Mouse (Mus musculus) forebrain, embryonic 16.5 days (tissue): ENCODE measurements around the gene Limk2. TPM values are rescaled to one million over a fixed set of nuclear protein-coding genes. Genes with fewer than 3 reads are reported as not detected.

Experiments
- ATAC-seq: fragments of 200-750 bp; cut with Nextera tagmentation; 2 replicates; pipeline ENCODE4 v1.8.0; 2017; ENCODE audit warnings: mild to moderate bottlenecking, moderate library complexity
- H3K27ac ChIP-seq: fragments of 300-500 bp; sonication (generic); 2 replicates; pipeline ENCODE4 v1.5.1; 2014; ENCODE audit warnings: low read length, control low read depth
- H3K27me3 ChIP-seq: fragments of 300-500 bp; sonication (generic); replicated peaks from 2 replicates; pipeline ENCODE4 v1.6.1; 2014; ENCODE audit warnings: low read length; ENCODE audit not compliant: control insufficient read depth, insufficient read depth
- H3K36me3 ChIP-seq: fragments of 300-500 bp; sonication (generic); 2 replicates; pipeline ENCODE4 v1.6.1; 2014; ENCODE audit not compliant: control insufficient read depth, insufficient read depth
- H3K4me1 ChIP-seq: fragments of 300-500 bp; sonication (generic); replicated peaks from 2 replicates; pipeline ENCODE4 v1.6.1; 2014; ENCODE audit warnings: low read length; ENCODE audit not compliant: control insufficient read depth, insufficient read depth
- H3K4me2 ChIP-seq: fragments of 300-500 bp; sonication (generic); 2 replicates; pipeline ENCODE4 v1.6.1; 2014; ENCODE audit warnings: mild to moderate bottlenecking, low read length, control low read depth
- H3K4me3 ChIP-seq: fragments of 300-500 bp; sonication (generic); replicated peaks from 2 replicates; pipeline ENCODE4 v1.5.1; 2014; ENCODE audit warnings: mild to moderate bottlenecking, low read length, control low read depth
- H3K9ac ChIP-seq: fragments of 300-500 bp; sonication (generic); replicated peaks from 2 replicates; pipeline ENCODE4 v1.6.1; 2014; ENCODE audit warnings: low read depth, low read length, control low read depth
- H3K9me3 ChIP-seq: fragments of 300-500 bp; sonication (generic); 2 replicates; pipeline ENCODE4 v1.6.1; 2016; ENCODE audit warnings: low read length; ENCODE audit not compliant: control insufficient read depth
- WGBS: fragments of 180-500 bp; shearing (Covaris S2); extraction: QIAGEN DNeasy Blood & Tissue Kit; methylation state at CpG from one replicate; pipeline ENCODE4 v1.1.7; 2014; 5-methylcytosine and 5-hydroxymethylcytosine counted together
- polyA plus RNA-seq: library from polyadenylated mRNA; unstranded; fragments of >200 nt; fragmentation: Nextera tagmentation; extraction: Ambion mirVana; gene quantifications from 2 replicates; pipeline ENCODE4 v1.2.1, GENCODE M21; 2015

Limk2 gene
- polyA plus RNA-seq, 1 experiment from 2014 or later = 127 TPM

- no peaks in the 10 kb centered on the region for H3K9me3 ChIP-seq
- no peak overlapping the region for H3K27ac ChIP-seq
- 86% methylated on average over 4 of the region's 4 CpGs for WGBS
- no peaks in the 10 kb centered on the region for H3K27me3 ChIP-seq
- H3K4me3 ChIP-seq = no peak overlapping the region
- ATAC-seq = no peak
- H3K4me2 ChIP-seq = no peak overlapping the region
- H3K36me3 ChIP-seq = peaks cover 19% of the 10 kb centered on the region
- H3K4me1 ChIP-seq = no peaks in the 10 kb centered on the region
- H3K9ac ChIP-seq = no peak overlapping the region
These were observed 13.3 kb upstream of the Limk2 start for GRCm38 (mm10) chr11:3422242-3422641.

- H3K9ac ChIP-seq = no peak overlapping the region
- 92% methylated on average over 4 of the region's 4 CpGs for WGBS
- H3K36me3 ChIP-seq = peaks cover 12% of the 10 kb centered on the region
These were observed 9.8 kb upstream of the Limk2 start for GRCm38 (mm10) chr11:3418741-3419140.

GRCm38 (mm10) chr11:3417795-3418194 lies 8.8 kb upstream of the Limk2 start:
- no peak overlapping the region for H3K4me3 ChIP-seq
- ATAC-seq = no peak
- WGBS = 88% methylated on average over 6 of the region's 6 CpGs
- no peak overlapping the region for H3K9ac ChIP-seq
- no peak overlapping the region for H3K27ac ChIP-seq
- no peaks in the 10 kb centered on the region for H3K9me3 ChIP-seq
- peaks cover 9% of the 10 kb centered on the region for H3K36me3 ChIP-seq
- no peaks in the 10 kb centered on the region for H3K4me1 ChIP-seq
- H3K27me3 ChIP-seq = no peaks in the 10 kb centered on the region
- no peak overlapping the region for H3K4me2 ChIP-seq

More at GRCm38 (mm10) chr11:3418741-3419140, 9.8 kb upstream of the Limk2 start:
- ATAC-seq = no peak
- no peaks in the 10 kb centered on the region for H3K27me3 ChIP-seq
- H3K4me2 ChIP-seq = no peak overlapping the region
- H3K9me3 ChIP-seq = no peaks in the 10 kb centered on the region
- H3K4me3 ChIP-seq = no peak overlapping the region
- no peaks in the 10 kb centered on the region for H3K4me1 ChIP-seq
- no peak overlapping the region for H3K27ac ChIP-seq

- Histone ChIP-seq H3K4me1 (no peaks in the 10 kb centered on the region), H3K4me3 (no peak overlapping the region), H3K27me3 (no peaks in the 10 kb centered on the region), H3K27ac (no peak overlapping the region), H3K4me2 (no peak overlapping the region), H3K9ac (no peak overlapping the region), H3K36me3 (peaks cover 9% of the 10 kb centered on the region), H3K9me3 (no peaks in the 10 kb centered on the region)
- 91% methylated on average over 3 of the region's 3 CpGs for WGBS
- no peak for ATAC-seq
These were observed 7.4 kb upstream of the Limk2 start for GRCm38 (mm10) chr11:3416399-3416798.

GRCm38 (mm10) chr11:3412111-3412510 lies 3.1 kb upstream of the Limk2 start:
- Histone ChIP-seq H3K27ac (no peak overlapping the region), H3K4me1 (peaks cover 13% of the 10 kb centered on the region), H3K4me2 (no peak overlapping the region), H3K9me3 (no peaks in the 10 kb centered on the region), H3K4me3 (no peak overlapping the region), H3K36me3 (peaks cover 4% of the 10 kb centered on the region; the same call in 1 of the 2 replicates), H3K9ac (no peak overlapping the region), H3K27me3 (no peaks in the 10 kb centered on the region)
- ATAC-seq = no peak
- 80% methylated on average over 3 of the region's 3 CpGs for WGBS

GRCm38 (mm10) chr11:3408131-3408996 lies 625 bp downstream of the Limk2 start:
- Histone ChIP-seq H3K9me3 (no peaks in the 10 kb centered on the region), H3K9ac (peak overlapping the region; percentile 73), H3K27ac (peak overlapping the region; percentile 41; the same call in 1 of the 2 replicates), H3K36me3 (no peaks in the 10 kb centered on the region), H3K4me1 (peaks cover 13% of the 10 kb centered on the region), H3K4me2 (peak overlapping the region; percentile 92), H3K27me3 (no peaks in the 10 kb centered on the region), H3K4me3 (peak overlapping the region; percentile 78)
- 8% methylated on average over 34 of the region's 34 CpGs for WGBS
- no peak for ATAC-seq

GRCm38 (mm10) chr11:3404287-3405047 lies 4.5 kb downstream of the Limk2 start:
- ATAC-seq = no peak
- Histone ChIP-seq H3K27ac (no peak overlapping the region), H3K9me3 (no peaks in the 10 kb centered on the region), H3K4me2 (no peak overlapping the region), H3K36me3 (no peaks in the 10 kb centered on the region), H3K4me1 (peaks cover 13% of the 10 kb centered on the region), H3K27me3 (no peaks in the 10 kb centered on the region), H3K4me3 (no peak overlapping the region), H3K9ac (no peak overlapping the region)
- 89% methylated on average over 7 of the region's 7 CpGs for WGBS

DNA sequence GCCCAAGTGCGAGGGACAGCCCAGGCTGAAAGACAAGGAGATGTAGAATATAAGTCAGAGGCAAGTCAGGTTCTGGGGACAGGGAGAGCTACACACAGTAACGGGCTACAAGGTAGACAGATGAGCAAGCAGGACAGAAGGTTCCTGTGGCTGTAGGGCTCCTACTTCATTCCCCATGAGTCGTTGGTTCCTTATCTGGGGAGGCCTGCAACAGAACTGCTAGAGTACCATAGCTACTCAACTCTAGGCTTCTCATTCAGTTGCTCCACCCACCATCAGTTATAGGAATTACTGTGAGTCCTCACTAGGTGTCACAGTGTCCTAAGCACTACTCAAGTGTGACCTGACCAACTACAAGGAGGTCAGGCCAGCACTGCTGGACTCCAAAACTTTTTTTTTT lies 6.0 kb downstream of the Limk2 start:
- Histone ChIP-seq H3K9me3 (no peaks in the 10 kb centered on the region), H3K4me3 (no peak overlapping the region), H3K4me2 (no peak overlapping the region), H3K36me3 (no peaks in the 10 kb centered on the region), H3K27ac (no peak overlapping the region), H3K27me3 (no peaks in the 10 kb centered on the region), H3K9ac (no peak overlapping the region), H3K4me1 (peaks cover 5% of the 10 kb centered on the region)
- WGBS = 88% methylated on average over 3 of the region's 3 CpGs
- no peak for ATAC-seq

DNA sequence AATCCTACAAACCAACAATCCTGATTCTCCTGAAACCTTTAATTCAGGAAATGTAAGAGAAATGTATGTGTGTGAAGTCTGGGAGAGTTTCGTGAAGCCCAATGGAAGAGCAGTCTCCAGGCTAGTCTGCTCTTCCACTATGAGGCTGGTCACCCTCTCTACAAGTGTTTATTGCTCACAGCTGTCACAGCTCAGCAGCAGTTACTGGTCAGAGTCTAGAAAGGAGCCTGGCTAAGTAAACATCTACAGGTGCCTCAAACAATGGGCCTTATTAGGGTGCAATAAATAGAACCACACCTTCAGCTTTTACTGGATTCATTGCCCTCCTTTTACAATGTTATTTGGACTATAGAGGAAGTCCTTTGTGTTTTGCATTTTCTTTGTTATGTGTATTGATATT lies 10.7 kb downstream of the Limk2 start:
- H3K27me3 ChIP-seq = no peaks in the 10 kb centered on the region
- H3K9ac ChIP-seq = no peak overlapping the region
- no peak overlapping the region for H3K27ac ChIP-seq
- H3K4me2 ChIP-seq = no peak overlapping the region
- no peaks in the 10 kb centered on the region for H3K36me3 ChIP-seq
- WGBS = 96% methylated on average over 1 of the region's 1 CpGs
- peaks cover 5% of the 10 kb centered on the region; the same call in 1 of the 2 replicates for H3K4me1 ChIP-seq
- H3K9me3 ChIP-seq = no peaks in the 10 kb centered on the region
- H3K4me3 ChIP-seq = no peak overlapping the region
- ATAC-seq = no peak
